Mouse (Mus musculus) CH12.LX (cell line): ENCODE data around the gene Usp6nl. TPM values are rescaled to one million over a fixed set of nuclear protein-coding genes. Genes with fewer than 3 reads are reported as not detected.

Source experiments
- DNase-seq: peaks from one replicate; pipeline ENCODE4 v3.0.0-alpha.2; 2013; ENCODE audit errors: extremely low read depth
- H3K27ac ChIP-seq: 2 replicates; pipeline ENCODE4 v1.5.1; 2012; ENCODE audit warnings: low read depth, mild to moderate bottlenecking, control low read depth, moderate library complexity; ENCODE audit not compliant: insufficient read depth
- H3K27me3 ChIP-seq: replicated peaks from 2 replicates; pipeline ENCODE3; 2012; ENCODE audit warnings: inconsistent platforms
- H3K36me3 ChIP-seq, 2 experiments: replicated peaks in 1 of 2; 2 replicates each; pipeline versions ENCODE3 to v1.6.1; 2012; ENCODE audit warnings: inconsistent platforms in 1 of 2, low read length in 1 of 2, mild to moderate bottlenecking in 1 of 2, mixed read lengths in 1 of 2, moderate library complexity in 1 of 2; ENCODE audit not compliant: control insufficient read depth in 1 of 2, insufficient read depth in 1 of 2
- H3K4me1 ChIP-seq, 2 experiments: 2 replicates each; pipeline ENCODE4 v1.6.1; 2012; ENCODE audit warnings: inconsistent platforms in 1 of 2, moderate library complexity in 1 of 2; ENCODE audit not compliant: insufficient read depth in 2 of 2, control insufficient read depth in 1 of 2
- H3K4me2 ChIP-seq: 2 replicates; pipeline ENCODE4 v1.6.1; 2012; ENCODE audit warnings: low read depth, mild to moderate bottlenecking, control low read depth; ENCODE audit not compliant: poor library complexity, insufficient read depth, severe bottlenecking
- H3K4me3 ChIP-seq, 3 experiments: fragments of 150-350 bp in 1 of 3; sonication (generic) in 1 of 3; replicated peaks in 1 of 3; 2 replicates each; pipeline versions ENCODE3 to v1.5.1; 2011 to 2012; ENCODE audit warnings: low read depth in 2 of 3, low read length in 2 of 3, mild to moderate bottlenecking in 2 of 3, moderate library complexity in 2 of 3, control low read depth in 1 of 3, improper control_type of control experiment in 1 of 3, inconsistent platforms in 1 of 3, mixed read lengths in 1 of 3; ENCODE audit not compliant: poor library complexity in 1 of 3
- H3K79me2 ChIP-seq: replicated peaks from 2 replicates; pipeline ENCODE4 v1.6.1; 2012; ENCODE audit warnings: mild to moderate bottlenecking, moderate library complexity; ENCODE audit not compliant: control insufficient read depth, poor library complexity, insufficient read depth, severe bottlenecking; ENCODE audit errors: extremely low read depth
- H3K9ac ChIP-seq: 2 replicates; pipeline ENCODE4 v1.6.1; 2012; ENCODE audit warnings: low read depth, mild to moderate bottlenecking, control low read depth, moderate library complexity; ENCODE audit not compliant: insufficient read depth
- H3K9me3 ChIP-seq: replicated peaks from 2 replicates; pipeline ENCODE3; 2012; ENCODE audit warnings: low read length, inconsistent platforms, mixed read lengths
- CHD1 ChIP-seq: IDR thresholded peaks from 2 replicates; pipeline ENCODE4 v1.6.1; 2012; ENCODE audit warnings: low read depth, low read length, improper control_type of control experiment, inconsistent platforms
- ETS1 ChIP-seq: conservative IDR thresholded peaks from 2 replicates; pipeline ENCODE4 v1.6.1; 2012; ENCODE audit warnings: low read depth, mild to moderate bottlenecking, inconsistent platforms, low read length, improper control_type of control experiment, moderate library complexity
- HCFC1 ChIP-seq: IDR thresholded peaks from 2 replicates; pipeline ENCODE4 v1.6.1; 2012; ENCODE audit warnings: low read depth, mild to moderate bottlenecking, inconsistent platforms, low read length, improper control_type of control experiment
- IRF4 ChIP-seq: IDR thresholded peaks from 2 replicates; pipeline ENCODE4 v1.6.1; 2014; ENCODE audit warnings: low read depth, mild to moderate bottlenecking, inconsistent platforms, low read length, improper control_type of control experiment
- JUN ChIP-seq: IDR thresholded peaks from 2 replicates; pipeline ENCODE4 v1.6.1; 2011; ENCODE audit warnings: low read depth, mild to moderate bottlenecking, low read length, improper control_type of control experiment, moderate library complexity; ENCODE audit not compliant: insufficient read depth
- JUND ChIP-seq: conservative IDR thresholded peaks from 2 replicates; pipeline ENCODE4 v1.6.1; 2011; ENCODE audit warnings: low read depth, low read length, improper control_type of control experiment
- KAT2A ChIP-seq: IDR thresholded peaks from 2 replicates; pipeline ENCODE4 v1.6.1; 2012; ENCODE audit warnings: low read length, improper control_type of control experiment, inconsistent platforms; ENCODE audit not compliant: insufficient replicate concordance
- MAX ChIP-seq: IDR thresholded peaks from 2 replicates; pipeline ENCODE4 v1.6.1; 2011; ENCODE audit warnings: low read length, improper control_type of control experiment
- MAZ ChIP-seq: IDR thresholded peaks from 2 replicates; pipeline ENCODE4 v1.6.1; 2012; ENCODE audit warnings: low read depth, mild to moderate bottlenecking, inconsistent platforms, low read length, improper control_type of control experiment, moderate library complexity
- NELFE ChIP-seq: IDR thresholded peaks from 2 replicates; pipeline ENCODE4 v1.6.1; 2011; ENCODE audit warnings: low read depth, low read length, improper control_type of control experiment
- PAX5 ChIP-seq: IDR thresholded peaks from 2 replicates; pipeline ENCODE4 v1.6.1; 2012; ENCODE audit warnings: low read length, inconsistent platforms, mixed read lengths
- POLR2A ChIP-seq: IDR thresholded peaks from 2 replicates; pipeline ENCODE4 v1.6.1; 2011; ENCODE audit warnings: low read depth, mild to moderate bottlenecking, improper control_type of control experiment, low read length
- RAD21 ChIP-seq: IDR thresholded peaks from 2 replicates; pipeline ENCODE4 v1.6.1; 2011; ENCODE audit warnings: low read depth, mild to moderate bottlenecking, low read length, improper control_type of control experiment, moderate library complexity
- RCOR1 ChIP-seq: conservative IDR thresholded peaks from 2 replicates; pipeline ENCODE4 v1.6.1; 2012; ENCODE audit warnings: low read depth, mild to moderate bottlenecking, inconsistent platforms, low read length, improper control_type of control experiment
- SIN3A ChIP-seq: IDR thresholded peaks from 2 replicates; pipeline ENCODE4 v1.6.1; 2012; ENCODE audit warnings: low read length, improper control_type of control experiment, inconsistent platforms
- UBTF ChIP-seq: IDR thresholded peaks from 2 replicates; pipeline ENCODE4 v1.6.1; 2012; ENCODE audit warnings: low read depth, mild to moderate bottlenecking, inconsistent platforms, low read length, improper control_type of control experiment, moderate library complexity
- USF2 ChIP-seq: conservative IDR thresholded peaks from 2 replicates; pipeline ENCODE4 v1.6.1; 2011; ENCODE audit warnings: low read depth, low read length, improper control_type of control experiment
- ZNF384 ChIP-seq: IDR thresholded peaks from 2 replicates; pipeline ENCODE4 v1.6.1; 2012; ENCODE audit warnings: low read depth, low read length, improper control_type of control experiment, inconsistent platforms
- dilution Hi-C: fragments of 300-500 bp; cut with MboI; formaldehyde crosslinking; loops from 2 replicates; pipeline ENCODE4 v1.14.3; 2020; ENCODE audit warnings: low sequenced_read_pairs; ENCODE audit not compliant: extremely low pct_unique_long_range_greater_than_20kb, extremely low pct_ligation_motif_present
- in situ Hi-C: fragments of 300-500 bp; cut with MboI; formaldehyde crosslinking; loops from 3 replicates; pipeline ENCODE4 v1.14.3; 2019; ENCODE audit warnings: low sequenced_read_pairs, low pct_ligation_motif_present, low pct_unique_long_range_greater_than_20kb, mixed read lengths
- polyA plus RNA-seq: library from polyadenylated mRNA; unstranded; fragments of >175 nt; gene quantifications from 2 replicates; pipeline ENCODE4 v1.2.1, GENCODE M21; 2012; ENCODE audit warnings: low read depth; ENCODE audit not compliant: insufficient read length
- total RNA-seq, 2 experiments: library from RNA; depleted of rRNA; stranded (reverse); fragments of 300-350 nt in 1 of 2; fragments of >200 nt in 1 of 2; gene quantifications; 2 replicates each; pipeline ENCODE4 v1.2.3; 2012 to 2014

The Usp6nl gene
- total and polyA plus RNA-seq, 3 experiments, result 4.1 to 12.1 (median 4.6) TPM

DNA sequence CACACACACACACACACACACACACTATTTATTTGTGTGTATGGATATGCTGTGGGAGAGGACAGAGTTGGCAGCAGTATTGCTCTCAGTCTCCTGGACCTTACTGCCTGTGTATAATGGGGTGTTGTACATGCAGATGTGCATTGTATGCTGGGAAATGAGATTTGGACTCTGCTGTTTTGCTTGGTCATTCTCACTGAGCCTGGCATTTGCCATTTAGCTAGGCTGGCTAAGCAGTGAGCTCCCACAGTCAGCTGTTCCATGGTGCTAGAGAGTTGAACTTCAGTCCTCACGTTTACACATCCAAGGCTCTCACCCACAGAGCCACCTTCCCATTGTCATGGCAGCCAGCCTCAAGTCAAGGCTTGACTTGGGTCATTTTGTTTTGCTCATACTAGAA, 90.2 kb downstream of the Usp6nl start:
- Histone ChIP-seq H3K4me1 (no peaks in the 10 kb centered on the region), H3K79me2 (no peaks in the 10 kb centered on the region), H3K27ac (no peak overlapping the region), H3K27me3 (no peaks in the 10 kb centered on the region), H3K9ac (no peak overlapping the region), H3K4me2 (no peak overlapping the region), H3K4me3 (no peak overlapping the region), H3K36me3 (peaks cover 2 to 56% of the 10 kb centered on the region in 2 experiments), H3K9me3 (no peaks in the 10 kb centered on the region)
- dilution Hi-C loops (no loop called here), in situ Hi-C loops (loop anchor here (25.0 kb wide), 1 partner anchor 400 kb away; no protein-coding TSS in a partner anchor)
- no peak for DNase-seq
- TF ChIP-seq RCOR1 (no peak), JUN (no peak), MAX (no peak), POLR2A (no peak), NELFE (no peak), UBTF (no peak), ETS1 (no peak), HCFC1 (no peak), IRF4 (no peak), JUND (no peak), KAT2A (no peak), SIN3A (no peak), MAZ (no peak), PAX5 (no peak), RAD21 (no peak), USF2 (no peak), CHD1 (no peak), ZNF384 (no peak)

DNA sequence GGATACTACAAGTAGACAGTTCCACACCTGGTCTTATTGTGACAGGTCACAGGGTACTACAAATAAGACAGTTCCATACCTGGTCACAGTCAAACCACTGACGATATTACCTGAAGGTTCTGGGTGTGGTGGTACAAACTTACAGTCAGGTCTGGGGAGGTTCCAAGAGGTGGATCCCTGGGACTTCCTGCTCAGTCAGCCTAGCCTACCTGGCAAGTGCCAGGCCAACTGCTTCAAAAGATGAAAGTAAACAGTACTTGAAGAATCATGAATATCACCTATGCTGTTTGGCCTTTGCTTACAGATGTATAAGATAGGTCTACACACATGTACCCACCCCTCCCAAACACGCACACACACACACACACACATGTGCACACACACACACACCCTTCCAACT, 91.3 kb downstream of the Usp6nl start:
- H3K79me2 ChIP-seq, result no peaks in the 10 kb centered on the region
- no peak for TF ChIP-seq SIN3A
- no peak for TF ChIP-seq RCOR1
- TF ChIP-seq CHD1, result no peak
- no peak overlapping the region for H3K9ac ChIP-seq
- dilution Hi-C loops, result no loop called here
- H3K27me3 ChIP-seq, result no peaks in the 10 kb centered on the region
- H3K4me1 ChIP-seq, result 0 out of 4 replicates have a peak, but pooled peaks cover 0 to 6% of the 10 kb centered on the region in 2 experiments
- no peaks in the 10 kb centered on the region for H3K9me3 ChIP-seq
- no peak overlapping the region for H3K4me2 ChIP-seq
- H3K4me3 ChIP-seq, result no peak overlapping the region
- no peak overlapping the region for H3K27ac ChIP-seq
- in situ Hi-C loops, result loop anchor here (25.0 kb wide), 1 partner anchor 401 kb away; no protein-coding TSS in a partner anchor
- peaks cover 2 to 58% of the 10 kb centered on the region in 2 experiments for H3K36me3 ChIP-seq
- no peak for DNase-seq
